Mouse (Mus musculus) olfactory bulb, adult 2 months (tissue): ENCODE data around the gene Fgf15. TPM values are rescaled to one million over a fixed set of nuclear protein-coding genes. Genes with fewer than 3 reads are reported as not detected.
"Not testable (repeated sequence)": the region's sequence is repeated elsewhere in the genome, so short reads cannot be mapped to it uniquely, and the experiment has no call there.

ENCODE experiments used
- H3K27ac ChIP-seq: fragments of 200-500 bp; 2 replicates; pipeline ENCODE4 v1.5.1; 2012; ENCODE audit warnings: low read depth, low read length; ENCODE audit not compliant: insufficient read depth
- H3K4me1 ChIP-seq: fragments of 200-500 bp; 2 replicates; pipeline ENCODE4 v1.6.1; 2012; ENCODE audit warnings: low read length; ENCODE audit not compliant: control insufficient read depth, insufficient read depth
- H3K4me3 ChIP-seq: fragments of 200-500 bp; 2 replicates; pipeline ENCODE4 v1.5.1; 2012; ENCODE audit warnings: mild to moderate bottlenecking, low read depth, low read length, moderate library complexity; ENCODE audit not compliant: insufficient read depth
- CTCF ChIP-seq: fragments of 200-500 bp; IDR thresholded peaks from 2 replicates; pipeline ENCODE4 v1.5.1; 2012; ENCODE audit warnings: low read depth, mild to moderate bottlenecking, low read length, moderate library complexity; ENCODE audit not compliant: insufficient read depth
- POLR2A ChIP-seq: fragments of 200-500 bp; IDR thresholded peaks from 2 replicates; pipeline ENCODE4 v1.6.1; 2012; ENCODE audit warnings: mild to moderate bottlenecking, low read depth, low read length, moderate library complexity; ENCODE audit not compliant: insufficient read depth
- WGBS: fragments of 180-500 bp; shearing (Covaris S2); methylation state at CpG from one replicate; pipeline ENCODE4 v1.1.7; 2018; 5-methylcytosine and 5-hydroxymethylcytosine counted together
- polyA plus RNA-seq: library from polyadenylated mRNA; stranded (reverse); fragments of >200 nt; gene quantifications from 2 replicates; pipeline ENCODE4 v1.2.4, GENCODE M21; 2012; ENCODE audit warnings: low replicate concordance; ENCODE audit not compliant: missing spikeins, insufficient read depth, insufficient read length

Fgf15 gene
- polyA plus RNA-seq, 1 experiment, result not detected

DNA sequence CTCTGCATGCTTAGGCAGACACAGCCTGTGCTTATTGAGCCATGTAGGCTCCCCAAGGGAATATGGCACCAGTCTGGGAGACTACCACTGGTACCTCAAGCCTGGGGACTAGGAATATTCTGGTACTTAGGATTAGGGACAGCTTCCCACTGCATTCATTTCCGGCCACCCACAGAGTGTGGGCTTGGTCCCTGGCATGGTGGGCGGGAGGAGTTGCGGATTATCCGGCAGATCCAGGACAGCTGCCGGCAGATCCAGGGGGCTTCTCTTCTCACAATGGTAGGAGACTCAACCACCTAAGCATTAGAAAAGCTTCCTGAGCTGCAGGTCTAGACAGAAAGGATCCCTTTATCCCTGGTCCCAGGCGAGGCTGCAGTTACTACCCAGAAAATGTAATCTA is 2.2 kb downstream of the Fgf15 start:
- Histone ChIP-seq H3K27ac (no peak overlapping the region), H3K4me3 (no peak overlapping the region), H3K4me1 (peaks cover 19% of the 10 kb centered on the region)
- 85% methylated on average over 6 of the region's 6 CpGs for WGBS
- TF ChIP-seq CTCF (no peak), POLR2A (no peak)

DNA sequence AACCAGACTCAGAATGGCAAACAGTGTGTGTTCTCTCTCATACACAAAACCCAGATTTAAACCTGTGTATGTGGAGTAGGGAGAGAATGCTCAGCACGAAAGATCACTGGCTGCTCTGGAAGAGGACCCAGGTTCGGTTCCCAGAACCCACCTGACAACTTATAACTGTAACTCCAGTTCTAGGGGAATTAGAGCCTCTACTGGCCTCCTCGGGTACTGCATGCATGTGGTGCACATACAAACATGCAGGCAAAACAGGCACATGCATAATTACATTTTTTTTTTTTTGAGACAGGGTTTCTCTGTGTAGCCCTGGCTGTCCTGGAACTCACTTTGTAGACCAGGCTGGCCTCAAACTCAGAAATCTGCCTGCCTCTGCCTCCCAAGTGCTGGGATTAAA is 9.2 kb downstream of the Fgf15 start:
- H3K4me3 ChIP-seq, H3K27ac ChIP-seq, H3K4me1 ChIP-seq: not testable (repeated sequence)
- 97% methylated on average over 3 of the region's 3 CpGs for WGBS

GRCm38 (mm10) chr7:144906708-144907397 is 10.5 kb downstream of the Fgf15 start:
- TF ChIP-seq POLR2A, result no peak
- peak; percentile 71 for TF ChIP-seq CTCF
- H3K4me1 ChIP-seq, result peaks cover 4% of the 10 kb centered on the region; the same call in 1 of the 2 replicates
- H3K27ac ChIP-seq, result no peak overlapping the region
- H3K4me3 ChIP-seq, result no peak overlapping the region
- WGBS, result 11% methylated on average over 28 of the region's 28 CpGs

GRCm38 (mm10) chr7:144907793-144908192 is 11.5 kb downstream of the Fgf15 start:
- peaks cover 4% of the 10 kb centered on the region; the same call in 1 of the 2 replicates for H3K4me1 ChIP-seq
- H3K4me3 ChIP-seq, result no peak overlapping the region
- no peak overlapping the region for H3K27ac ChIP-seq
- TF ChIP-seq CTCF (no peak), POLR2A (no peak)
- WGBS, result 17% methylated on average over 8 of the region's 8 CpGs

DNA sequence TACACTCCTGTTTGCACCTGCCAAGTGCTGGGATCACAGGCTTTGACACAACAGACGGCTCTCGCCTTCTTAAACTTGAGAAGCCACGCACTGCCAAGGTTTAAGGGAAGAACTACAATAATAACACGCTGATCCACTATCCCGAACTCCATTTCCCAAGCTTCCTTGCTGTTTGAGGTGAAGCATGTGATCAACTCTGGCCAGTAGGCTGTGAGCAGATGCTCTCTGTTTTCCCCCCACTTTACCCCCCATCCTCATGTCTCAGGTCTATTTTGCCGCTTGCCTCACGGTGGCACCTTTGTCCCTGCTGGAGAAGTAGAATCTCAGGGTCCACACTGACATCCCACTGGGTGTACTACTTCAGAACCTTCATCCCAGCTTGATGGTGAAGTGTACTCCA is 12.4 kb downstream of the Fgf15 start:
- no peak overlapping the region for H3K4me3 ChIP-seq
- WGBS, result 42% methylated on average over 7 of the region's 7 CpGs
- no peak for TF ChIP-seq POLR2A
- TF ChIP-seq CTCF, result no peak

GRCm38 (mm10) chr7:144911121-144911520 is 14.8 kb downstream of the Fgf15 start:
- WGBS, result 90% methylated on average over 1 of the region's 1 CpGs

More for the DNA sequence above, 12.4 kb downstream of the Fgf15 start:
- Histone ChIP-seq H3K4me1 (peaks cover 4% of the 10 kb centered on the region; the same call in 1 of the 2 replicates), H3K27ac (no peak overlapping the region)

GRCm38 (mm10) chr7:144912897-144913296 is 16.6 kb downstream of the Fgf15 start:
- Histone ChIP-seq H3K4me3 (no peak overlapping the region), H3K4me1 (peaks cover 6% of the 10 kb centered on the region; the same call in 1 of the 2 replicates), H3K27ac (no peak overlapping the region)
- WGBS, result 70% methylated on average over 4 of the region's 4 CpGs
- no peak for TF ChIP-seq CTCF
- TF ChIP-seq POLR2A, result no peak

More at GRCm38 (mm10) chr7:144911121-144911520, 14.8 kb downstream of the Fgf15 start:
- Histone ChIP-seq H3K4me1 (peaks cover 6% of the 10 kb centered on the region; the same call in 1 of the 2 replicates), H3K27ac (no peak overlapping the region), H3K4me3 (no peak overlapping the region)
- TF ChIP-seq CTCF (no peak), POLR2A (no peak)

GRCm38 (mm10) chr7:144914296-144914947 is 18.1 kb downstream of the Fgf15 start:
- H3K4me3 ChIP-seq, result peak overlapping the region; percentile 80
- WGBS, result 11% methylated on average over 17 of the region's 17 CpGs
- TF ChIP-seq CTCF, result no peak
- no peak for TF ChIP-seq POLR2A
- peak overlapping the region; percentile 13; the same call in 1 of the 2 replicates for H3K27ac ChIP-seq
- H3K4me1 ChIP-seq, result 0 out of 2 replicates have a peak, but pooled peaks cover 2% of the 10 kb centered on the region

DNA sequence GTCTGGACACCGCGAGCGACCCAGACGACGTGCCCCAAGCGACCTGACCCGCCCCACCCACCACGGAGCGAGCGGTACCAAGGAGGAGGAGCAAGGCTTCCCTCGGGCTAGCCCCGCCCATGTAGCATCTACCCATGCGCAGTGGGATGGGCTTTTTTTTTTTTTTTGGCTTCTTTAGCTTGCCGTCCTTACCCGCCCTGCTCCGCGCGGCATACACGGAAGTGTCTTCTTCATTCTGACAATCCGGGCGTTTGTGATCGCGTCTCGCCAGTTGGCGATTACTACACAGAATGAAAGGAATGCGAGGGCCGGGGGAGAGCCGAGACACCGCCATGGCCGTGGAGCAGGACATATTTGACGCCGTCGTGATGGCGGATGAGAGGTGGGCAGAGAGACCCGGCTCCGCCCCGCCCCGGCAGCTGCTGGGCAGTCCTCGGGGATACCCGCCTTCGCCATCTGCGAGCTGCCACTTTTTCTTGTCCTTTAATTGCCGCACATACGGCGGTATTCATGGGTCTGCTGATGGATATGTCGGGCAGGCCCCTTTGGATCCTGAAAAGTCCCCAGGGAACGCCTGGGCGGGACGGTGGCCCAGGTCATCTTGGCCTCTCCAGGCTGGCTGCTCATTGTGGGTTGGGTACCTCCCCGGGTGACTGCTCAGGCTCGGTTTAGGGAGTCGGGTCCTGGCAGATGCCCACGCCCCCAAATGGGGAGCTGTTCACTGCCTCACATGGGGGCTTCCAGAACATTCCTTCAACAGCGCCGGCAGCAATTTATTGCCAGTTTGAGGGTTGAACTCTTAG is 18.8 kb downstream of the Fgf15 start, which contains the start of gene LTO1:
Gene LTO1, plus strand, starts transcription at position 153 of the 803 bp plus-strand sequence.
- Histone ChIP-seq H3K4me1 (0 out of 2 replicates have a peak, but pooled peaks cover 2% of the 10 kb centered on the region), H3K27ac (peak within 1 kb of the TSS; percentile 28), H3K4me3 (peak within 1 kb of the TSS; percentile 80)
- TF ChIP-seq CTCF, result no peak
- peak; percentile 88 for TF ChIP-seq POLR2A
- WGBS, result under 1% methylated on average over 55 of the region's 55 CpGs
